Mouse (Mus musculus) G1E (cell line): ENCODE measurements around the gene Ddrgk1.

Source experiments
- CTCF ChIP-seq: IDR thresholded peaks from 2 replicates; pipeline ENCODE4 v1.5.1; 2012; ENCODE audit warnings: low read depth, low read length, inconsistent platforms, mixed read lengths
- GATA1 ChIP-seq: IDR thresholded peaks from 2 replicates; pipeline ENCODE4 v1.6.1; 2012; ENCODE audit warnings: borderline replicate concordance, low read length, inconsistent platforms, mixed read lengths
- TAL1 ChIP-seq: conservative IDR thresholded peaks from 2 replicates; pipeline ENCODE4 v1.6.1; 2012; ENCODE audit warnings: low read depth, low read length, inconsistent platforms, mixed read lengths

DNA sequence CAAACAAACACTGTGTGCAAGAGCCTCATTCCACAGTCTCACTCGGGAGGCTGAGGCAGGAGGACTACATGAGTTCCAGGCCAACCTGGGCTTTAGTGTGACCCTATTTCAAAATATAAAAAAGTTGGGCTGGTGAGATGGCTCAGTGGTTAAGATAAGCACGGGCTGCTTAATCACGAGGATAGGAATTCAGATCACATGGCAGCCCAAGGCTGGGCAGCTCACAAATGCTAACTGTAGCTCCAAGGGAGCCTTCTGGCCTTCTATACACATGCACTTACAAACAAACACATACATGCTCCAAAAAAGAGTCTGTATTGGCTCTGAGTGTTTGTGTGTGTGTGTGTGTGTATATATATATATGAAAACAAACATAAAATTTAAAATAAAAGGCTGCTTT is 29.1 kb upstream of the Ddrgk1 start:
- TF ChIP-seq CTCF (no peak), GATA1 (no peak), TAL1 (no peak)
